Mouse (Mus musculus) testis, adult 2 months (tissue): Measurements from ENCODE around the gene Gadd45g.

Experiments
- CTCF ChIP-seq: fragments of 200-500 bp; IDR thresholded peaks from 2 replicates; pipeline ENCODE4 v1.5.1; 2012; ENCODE audit warnings: low read depth, mild to moderate bottlenecking, inconsistent platforms, low read length, moderate library complexity; ENCODE audit not compliant: control insufficient read depth, insufficient read depth, insufficient replicate concordance
- POLR2A ChIP-seq: fragments of 200-500 bp; IDR thresholded peaks from 2 replicates; pipeline ENCODE4 v1.6.1; 2012; ENCODE audit warnings: low read depth, mild to moderate bottlenecking, inconsistent platforms, low read length, moderate library complexity; ENCODE audit not compliant: control insufficient read depth

DNA sequence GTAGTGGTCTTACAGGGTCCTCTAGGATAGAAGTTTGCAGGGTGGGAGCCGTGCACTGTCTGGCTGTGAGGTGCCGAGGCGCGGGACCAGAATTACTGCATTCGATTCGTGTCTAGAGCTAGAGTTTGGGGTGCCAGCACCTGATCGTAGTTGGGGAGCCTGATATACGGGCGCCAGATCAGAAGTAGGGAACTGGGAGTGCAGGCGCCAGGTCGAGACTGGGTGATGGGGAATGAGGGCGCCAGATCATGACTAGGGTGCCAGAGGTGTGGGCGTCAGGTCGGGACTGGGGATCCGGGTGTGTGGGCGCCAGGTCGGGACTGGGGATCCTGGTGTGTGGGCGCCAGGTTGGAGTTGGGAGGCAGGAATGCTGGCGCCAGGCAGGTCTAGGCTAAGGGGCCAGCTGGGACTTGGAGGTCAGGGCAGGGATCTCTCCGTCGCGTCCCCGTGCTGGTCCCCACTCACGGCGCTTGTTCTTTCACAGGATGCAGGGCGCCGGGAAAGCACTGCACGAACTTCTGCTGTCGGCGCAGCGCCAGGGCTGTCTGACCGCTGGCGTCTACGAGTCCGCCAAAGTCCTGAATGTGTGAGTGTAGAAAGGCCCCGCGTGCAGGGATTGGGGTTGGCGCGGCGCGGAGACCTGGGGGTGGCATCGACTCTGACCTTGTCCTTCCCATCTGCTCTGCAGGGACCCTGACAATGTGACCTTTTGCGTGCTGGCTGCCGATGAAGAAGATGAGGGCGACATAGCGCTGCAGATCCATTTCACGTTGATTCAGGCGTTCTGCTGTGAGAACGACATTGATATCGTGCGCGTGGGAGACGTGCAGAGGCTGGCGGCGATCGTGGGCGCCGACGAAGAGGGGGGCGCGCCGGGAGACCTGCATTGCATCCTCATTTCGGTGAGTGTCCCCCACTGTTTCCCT, 653 bp downstream of the Gadd45g start:
- TF ChIP-seq CTCF (no peak), POLR2A (peak; percentile 17; the same call in 1 of the 2 replicates)
